Mouse (Mus musculus) forebrain, embryonic 14.5 days (tissue): ENCODE data around the gene Gm10322. TPM values are rescaled to one million over a fixed set of nuclear protein-coding genes. Genes with fewer than 3 reads are reported as not detected.

Experiments used
- ATAC-seq: fragments of 200-750 bp; cut with Nextera tagmentation; 2 replicates; pipeline ENCODE4 v1.8.0; 2017; ENCODE audit warnings: mild to moderate bottlenecking, moderate library complexity
- DNase-seq: peaks from one replicate; pipeline ENCODE4 v3.0.0-alpha.2; 2015; ENCODE audit warnings: low spot score
- H3K27ac ChIP-seq: fragments of 300-500 bp; sonication (generic); 2 replicates; pipeline ENCODE4 v1.5.1; 2014; ENCODE audit warnings: low read depth, mild to moderate bottlenecking, control low read depth, low read length, moderate library complexity
- H3K27me3 ChIP-seq: fragments of 300-500 bp; sonication (generic); replicated peaks from 2 replicates; pipeline ENCODE4 v1.6.1; 2014; ENCODE audit warnings: low read length, control low read depth, mixed read lengths; ENCODE audit not compliant: control insufficient read depth, insufficient read depth
- H3K36me3 ChIP-seq: fragments of 300-500 bp; sonication (generic); 2 replicates; pipeline ENCODE4 v1.6.1; 2014; ENCODE audit warnings: low read length, control low read depth; ENCODE audit not compliant: control insufficient read depth, insufficient read depth
- H3K4me1 ChIP-seq: fragments of 300-500 bp; sonication (generic); 2 replicates; pipeline ENCODE4 v1.6.1; 2014; ENCODE audit warnings: antibody characterized with exemption, low read length, control low read depth; ENCODE audit not compliant: control insufficient read depth, insufficient read depth
- H3K4me2 ChIP-seq: fragments of 300-500 bp; sonication (generic); 2 replicates; pipeline ENCODE4 v1.6.1; 2014; ENCODE audit warnings: mild to moderate bottlenecking, control low read depth, low read length
- H3K4me3 ChIP-seq: fragments of 300-500 bp; sonication (generic); 2 replicates; pipeline ENCODE4 v1.5.1; 2014; ENCODE audit warnings: low read depth, low read length, control low read depth
- H3K9ac ChIP-seq: fragments of 300-500 bp; sonication (generic); 2 replicates; pipeline ENCODE4 v1.6.1; 2014; ENCODE audit warnings: mild to moderate bottlenecking, low read length, control low read depth, moderate library complexity
- H3K9me3 ChIP-seq: fragments of 300-500 bp; sonication (generic); replicated peaks from 2 replicates; pipeline ENCODE4 v1.6.1; 2016; ENCODE audit warnings: low read length, control low read depth, mixed read lengths; ENCODE audit not compliant: control insufficient read depth
- WGBS: fragments of 180-500 bp; shearing (Covaris S2); extraction: QIAGEN DNeasy Blood & Tissue Kit; methylation state at CpG from one replicate; pipeline ENCODE4 v1.1.7; 2014; 5-methylcytosine and 5-hydroxymethylcytosine counted together
- polyA plus RNA-seq: library from polyadenylated mRNA; unstranded; fragments of >200 nt; fragmentation: Nextera tagmentation; extraction: Ambion mirVana; gene quantifications from 2 replicates; pipeline ENCODE4 v1.2.1, GENCODE M21; 2014

Gm10322 gene
- polyA plus RNA-seq, result not detected in 2 replicates

- Histone ChIP-seq H3K27ac (peak within 1 kb of the TSS; percentile 85), H3K9ac (peak within 1 kb of the TSS; percentile 91), H3K4me2 (peak within 1 kb of the TSS; percentile 73), H3K27me3 (no peaks in the 10 kb centered on the region), H3K4me3 (peak within 1 kb of the TSS; percentile 86), H3K9me3 (no peaks in the 10 kb centered on the region), H3K4me1 (peaks cover 12% of the 10 kb centered on the region), H3K36me3 (no peaks in the 10 kb centered on the region)
- under 1% methylated on average over 44 of the region's 51 CpGs for WGBS
- DNase-seq (peak; percentile 62), ATAC-seq (peak; percentile 80)
Observed at GRCm38 (mm10) chr10:59615981-59616520, at the start of gene Gm10322. Gene Gm10322 (plus strand): TSS chr10:59616063.

GRCm38 (mm10) chr10:59566968-59567367 lies 48.9 kb upstream of the Gm10322 start:
- no peak for ATAC-seq
- no peak overlapping the region for H3K4me2 ChIP-seq
- 93% methylated on average over 13 of the region's 13 CpGs for WGBS

GRCm38 (mm10) chr10:59568665-59569480 lies 47.0 kb upstream of the Gm10322 start:
- ATAC-seq (peak; percentile 74), DNase-seq (peak; percentile 41)
- H3K27me3 ChIP-seq, result no peaks in the 10 kb centered on the region
- WGBS, result 20% methylated on average over 10 of the region's 10 CpGs
- no peaks in the 10 kb centered on the region for H3K36me3 ChIP-seq
- H3K4me2 ChIP-seq, result no peak overlapping the region
- H3K4me1 ChIP-seq, result 0 out of 2 replicates have a peak, but pooled peaks cover 4% of the 10 kb centered on the region
- no peak overlapping the region for H3K4me3 ChIP-seq
- no peak overlapping the region for H3K9ac ChIP-seq
- no peak overlapping the region for H3K27ac ChIP-seq
- H3K9me3 ChIP-seq, result peaks cover 8% of the 10 kb centered on the region; the same call in 1 of the 2 replicates

More at GRCm38 (mm10) chr10:59566968-59567367, 48.9 kb upstream of the Gm10322 start:
- Histone ChIP-seq H3K4me1 (0 out of 2 replicates have a peak, but pooled peaks cover 4% of the 10 kb centered on the region), H3K36me3 (no peaks in the 10 kb centered on the region), H3K27ac (no peak overlapping the region), H3K4me3 (no peak overlapping the region), H3K27me3 (no peaks in the 10 kb centered on the region), H3K9ac (no peak overlapping the region), H3K9me3 (no peaks in the 10 kb centered on the region)
- no peak for DNase-seq

- H3K27ac ChIP-seq, result no peak overlapping the region
- H3K9ac ChIP-seq, result no peak overlapping the region
- WGBS, result 71% methylated on average over 1 of the region's 1 CpGs
- no peak overlapping the region for H3K4me3 ChIP-seq
- no peaks in the 10 kb centered on the region for H3K27me3 ChIP-seq
- no peak overlapping the region for H3K4me2 ChIP-seq
- ATAC-seq, result no peak
- H3K36me3 ChIP-seq, result no peaks in the 10 kb centered on the region
- DNase-seq, result no peak
- 0 out of 2 replicates have a peak, but pooled peaks cover 4% of the 10 kb centered on the region for H3K4me1 ChIP-seq
- H3K9me3 ChIP-seq, result peaks cover 8% of the 10 kb centered on the region; the same call in 1 of the 2 replicates
Observed at GRCm38 (mm10) chr10:59569481-59569869, 46.4 kb upstream of the Gm10322 start.

GRCm38 (mm10) chr10:59570360-59570759 lies 45.5 kb upstream of the Gm10322 start:
- Histone ChIP-seq H3K27ac (no peak overlapping the region), H3K36me3 (no peaks in the 10 kb centered on the region)
- 86% methylated on average over 6 of the region's 6 CpGs for WGBS

GRCm38 (mm10) chr10:59570780-59571179 lies 45.1 kb upstream of the Gm10322 start:
- no peak overlapping the region for H3K27ac ChIP-seq
- H3K4me3 ChIP-seq, result no peak overlapping the region
- no peak for ATAC-seq
- H3K4me1 ChIP-seq, result 0 out of 2 replicates have a peak, but pooled peaks cover 4% of the 10 kb centered on the region
- H3K4me2 ChIP-seq, result no peak overlapping the region
- no peak for DNase-seq
- H3K9ac ChIP-seq, result no peak overlapping the region
- H3K36me3 ChIP-seq, result no peaks in the 10 kb centered on the region
- H3K9me3 ChIP-seq, result peaks cover 8% of the 10 kb centered on the region; the same call in 1 of the 2 replicates
- H3K27me3 ChIP-seq, result no peaks in the 10 kb centered on the region
- 87% methylated on average over 2 of the region's 2 CpGs for WGBS

More at GRCm38 (mm10) chr10:59570360-59570759, 45.5 kb upstream of the Gm10322 start:
- H3K4me1 ChIP-seq, result 0 out of 2 replicates have a peak, but pooled peaks cover 4% of the 10 kb centered on the region
- no peak overlapping the region for H3K4me2 ChIP-seq
- H3K9ac ChIP-seq, result no peak overlapping the region
- no peaks in the 10 kb centered on the region for H3K27me3 ChIP-seq
- H3K4me3 ChIP-seq, result no peak overlapping the region
- DNase-seq (no peak), ATAC-seq (no peak)
- H3K9me3 ChIP-seq, result peaks cover 8% of the 10 kb centered on the region; the same call in 1 of the 2 replicates

- H3K27ac ChIP-seq, result no peak overlapping the region
- no peak overlapping the region for H3K4me2 ChIP-seq
- ATAC-seq (no peak), DNase-seq (no peak)
- H3K4me1 ChIP-seq, result 0 out of 2 replicates have a peak, but pooled peaks cover 4% of the 10 kb centered on the region
- no peak overlapping the region for H3K4me3 ChIP-seq
- 93% methylated on average over 4 of the region's 4 CpGs for WGBS
- no peaks in the 10 kb centered on the region for H3K27me3 ChIP-seq
- H3K9ac ChIP-seq, result no peak overlapping the region
- peaks cover 8% of the 10 kb centered on the region; the same call in 1 of the 2 replicates for H3K9me3 ChIP-seq
- no peaks in the 10 kb centered on the region for H3K36me3 ChIP-seq
Observed at GRCm38 (mm10) chr10:59571273-59571672, 44.6 kb upstream of the Gm10322 start.

- ATAC-seq (no peak), DNase-seq (no peak)
- Histone ChIP-seq H3K9me3 (peaks cover 8% of the 10 kb centered on the region; the same call in 1 of the 2 replicates), H3K9ac (no peak overlapping the region), H3K4me3 (no peak overlapping the region), H3K4me2 (no peak overlapping the region), H3K27me3 (no peaks in the 10 kb centered on the region), H3K4me1 (0 out of 2 replicates have a peak, but pooled peaks cover 4% of the 10 kb centered on the region), H3K36me3 (no peaks in the 10 kb centered on the region), H3K27ac (no peak overlapping the region)
- WGBS, result 96% methylated on average over 5 of the region's 5 CpGs
Observed at GRCm38 (mm10) chr10:59571964-59572363, 43.9 kb upstream of the Gm10322 start.
